ENCODE assay signal across 8 mouse cellular contexts in the genomic region with DNA sequence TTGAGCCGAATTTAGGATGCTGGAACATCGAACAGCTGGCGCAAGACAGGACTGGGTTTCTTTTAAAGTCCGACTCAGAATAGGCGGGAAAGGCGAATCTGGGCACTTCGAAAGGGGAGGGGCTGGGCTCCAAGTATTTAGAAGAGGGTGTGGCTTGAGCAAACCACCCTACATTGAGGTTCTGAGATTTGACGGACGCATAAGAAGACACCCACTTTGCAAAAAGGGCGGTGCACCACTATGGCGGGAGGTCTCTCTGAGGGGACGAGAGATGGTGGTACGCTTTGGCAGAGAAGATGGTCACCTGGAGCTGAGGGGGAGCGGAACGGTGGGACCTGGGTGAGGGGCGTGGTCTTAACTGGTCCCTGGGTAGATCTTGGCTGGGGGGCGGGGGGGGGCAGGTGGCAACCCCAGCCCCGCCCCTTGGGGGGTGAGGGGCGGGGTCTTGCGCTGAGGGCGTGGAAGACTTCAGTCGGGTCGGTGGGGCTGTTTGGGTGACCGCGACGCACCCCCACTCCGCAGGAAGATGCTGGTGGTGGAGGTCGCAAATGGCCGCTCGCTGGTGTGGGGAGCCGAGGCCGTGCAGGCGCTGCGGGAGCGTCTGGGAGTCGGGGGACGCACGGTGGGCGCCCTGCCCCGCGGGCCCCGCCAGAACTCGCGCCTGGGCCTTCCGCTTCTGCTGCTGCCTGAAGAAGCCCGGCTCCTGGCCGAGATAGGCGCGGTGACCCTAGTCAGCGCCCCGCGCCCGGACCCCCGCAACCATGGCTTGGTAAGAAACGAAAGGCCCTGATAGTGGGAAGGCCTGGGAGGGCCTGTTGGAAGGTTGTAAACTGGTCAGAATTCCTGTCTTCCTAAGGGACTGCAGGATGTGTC. TPM values are rescaled to one million over a fixed set of nuclear protein-coding genes. Genes with fewer than 3 reads are reported as not detected.
DNase-seq lines count a peak whose midpoint lies in the region; ATAC-seq lines count a peak whose summit lies in the region.

No protein-coding gene starts in this region.

- no peaks in the 10 kb centered on the region for H3K9me3 ChIP-seq in forebrain, embryonic 16.5 days (ENCODE audit: control insufficient read depth, low read length)
- H3K9me3 ChIP-seq in hindbrain, embryonic 10.5 days, result no peaks in the 10 kb centered on the region

- peak overlapping the region; percentile 77 for H3K4me3 ChIP-seq in forebrain, embryonic 16.5 days (replicated peaks; ENCODE audit: low read length)
- H3K4me3 ChIP-seq in hindbrain, embryonic 10.5 days, result peak overlapping the region; percentile 72

- DNase-seq in NIH3T3 (ENCODE audit: low read depth), result peak; percentile 93
- peak; percentile 61 for DNase-seq in cerebellum, adult 11 months
- peak; percentile 83 for DNase-seq in hindbrain, embryonic 10.5 days (ENCODE audit: low spot score)
- peak; percentile 46 to 63 for DNase-seq in layer of hippocampus, postnatal 10 days (ENCODE audit: low spot score in 2 of 2)
- peak; percentile 84 to 87 for DNase-seq in lung, postnatal 4 days
- DNase-seq in retina, embryonic 14.5 days (ENCODE audit: low spot score), result peak; percentile 83
- peak; percentile 79 for DNase-seq in thymus, postnatal 4 days

- under 1% methylated on average over 52 of the region's 55 CpGs for WGBS in forebrain, embryonic 16.5 days
- under 1% methylated on average over 54 of the region's 55 CpGs for WGBS in hindbrain, embryonic 10.5 days

- no peaks in the 10 kb centered on the region for H3K27me3 ChIP-seq in forebrain, embryonic 16.5 days (replicated peaks; ENCODE audit: control insufficient read depth, insufficient read depth, low read length)
- no peaks in the 10 kb centered on the region for H3K27me3 ChIP-seq in hindbrain, embryonic 10.5 days (ENCODE audit: insufficient read depth, poor library complexity, severe bottlenecking)

- peak overlapping the region; percentile 71 for H3K4me2 ChIP-seq in forebrain, embryonic 16.5 days (ENCODE audit: low read length)

- H3K9ac ChIP-seq in forebrain, embryonic 16.5 days (replicated peaks; ENCODE audit: low read depth, low read length), result peak overlapping the region; percentile 72

- peak overlapping the region; percentile 81 for H3K27ac ChIP-seq in forebrain, embryonic 16.5 days (ENCODE audit: low read length)
- peak overlapping the region; percentile 92 for H3K27ac ChIP-seq in hindbrain, embryonic 10.5 days

- ATAC-seq in forebrain, embryonic 16.5 days, result peak; percentile 25

- H3K4me1 ChIP-seq in forebrain, embryonic 16.5 days (replicated peaks; ENCODE audit: control insufficient read depth, insufficient read depth, low read length), result peaks cover 19% of the 10 kb centered on the region
- peaks cover 28% of the 10 kb centered on the region for H3K4me1 ChIP-seq in hindbrain, embryonic 10.5 days (replicated peaks)

- H3K36me3 ChIP-seq in forebrain, embryonic 16.5 days (ENCODE audit: control insufficient read depth, insufficient read depth), result peaks cover 5% of the 10 kb centered on the region
- peaks cover 39% of the 10 kb centered on the region for H3K36me3 ChIP-seq in hindbrain, embryonic 10.5 days

RNA-seq across cellular contexts. Expression of a gene that starts 1.0 kb away (rescaled TPM):
- polyA plus RNA-seq in forebrain, embryonic 16.5 days (2015; fragmentation: Nextera tagmentation; extraction: Ambion mirVana), result 60.6 and 86.3 TPM in 2 replicates
- 38.9 and 39.2 TPM in 2 replicates for polyA plus RNA-seq in hindbrain, embryonic 10.5 days (2016; fragmentation: Nextera tagmentation; extraction: Ambion mirVana)
- total RNA-seq in layer of hippocampus, postnatal 10 days (2021), result 100 to 1,000 TPM; 142 to 146 TPM

RNA-seq across cellular contexts. Expression of a gene that starts 1.6 kb away (rescaled TPM):
- 240 and 241 TPM in 2 replicates for polyA plus RNA-seq in forebrain, embryonic 16.5 days (2015; fragmentation: Nextera tagmentation; extraction: Ambion mirVana)
- 269 and 282 TPM in 2 replicates for polyA plus RNA-seq in hindbrain, embryonic 10.5 days (2016; fragmentation: Nextera tagmentation; extraction: Ambion mirVana)
- 10 to 100 TPM; 85.9 to 97.3 TPM for total RNA-seq in layer of hippocampus, postnatal 10 days (2021)

RNA-seq across cellular contexts. Expression of a gene that starts 9.5 kb away (rescaled TPM):
- 852 and 923 TPM in 2 replicates for polyA plus RNA-seq in forebrain, embryonic 16.5 days (2015; fragmentation: Nextera tagmentation; extraction: Ambion mirVana)
- 1,151 and 1,302 TPM in 2 replicates for polyA plus RNA-seq in hindbrain, embryonic 10.5 days (2016; fragmentation: Nextera tagmentation; extraction: Ambion mirVana)
- total RNA-seq in layer of hippocampus, postnatal 10 days (2021), result 100 to 1,000 TPM; 554 to 633 TPM

RNA-seq across cellular contexts. Expression of a gene that starts 17.0 kb away (rescaled TPM):
- polyA plus RNA-seq in forebrain, embryonic 16.5 days (2015; fragmentation: Nextera tagmentation; extraction: Ambion mirVana), result 2.5 and 3.3 TPM in 2 replicates
- 3.5 and 5.8 TPM in 2 replicates for polyA plus RNA-seq in hindbrain, embryonic 10.5 days (2016; fragmentation: Nextera tagmentation; extraction: Ambion mirVana)
- 1 to 10 TPM; 5.0 to 6.0 TPM for total RNA-seq in layer of hippocampus, postnatal 10 days (2021)

RNA-seq across cellular contexts. Expression of a gene that starts 25.9 kb away (rescaled TPM):
- 0.14 and 0.37 TPM in 2 replicates for polyA plus RNA-seq in forebrain, embryonic 16.5 days (2015; fragmentation: Nextera tagmentation; extraction: Ambion mirVana)
- polyA plus RNA-seq in hindbrain, embryonic 10.5 days (2016; fragmentation: Nextera tagmentation; extraction: Ambion mirVana), result 0.07 and 0.38 TPM in 2 replicates
- total RNA-seq in layer of hippocampus, postnatal 10 days (2021), result under 1 TPM in 1 of 2 experiments, not detected in 1; 0.14 TPM

Comparison
In these comparisons a context has a peak if more than half of its experiments do, and no peak if none do; other contexts are left out.
1. Peak in every context shown above with its lines: DNase-seq, ATAC-seq, H3K4me3 ChIP-seq and H3K27ac ChIP-seq.